Mouse (Mus musculus): ENCODE results near the gene Sh2b2.

DNA sequence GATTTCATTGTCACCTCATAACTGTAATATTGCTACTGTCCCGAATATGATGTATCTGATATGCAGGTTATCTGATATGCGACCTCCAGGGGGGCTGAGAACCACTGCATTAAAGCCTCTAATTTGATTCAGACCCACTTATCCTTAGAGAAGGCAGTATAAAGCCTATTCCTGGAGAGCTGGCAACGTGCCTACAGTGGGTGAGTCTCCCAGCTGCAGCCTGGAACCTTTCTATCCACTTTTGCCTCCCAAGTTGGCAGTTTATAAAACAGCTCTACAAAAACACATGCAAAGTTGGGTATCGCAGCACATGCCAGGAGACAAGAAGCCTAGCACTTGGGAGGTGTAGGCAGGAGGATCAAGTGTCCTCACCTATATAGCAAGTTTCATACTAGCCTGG lies 17.0 kb upstream of the Sh2b2 start:
- TF ChIP-seq POLR2A (IDR thresholded peaks at IDR 0.05; ENCODE audit: low read depth, low read length) (no peak), CTCF (IDR thresholded peaks at IDR 0.05; ENCODE audit: extremely low read depth, insufficient read depth, insufficient read length, insufficient replicate concordance) (no peak)

All from spleen, adult 2 months (tissue).